ENCODE assay signal across 10 mouse cellular contexts in genomic region chr6:136551550-136552109, GRCm38 (mm10). TPM values are rescaled to one million over a fixed set of nuclear protein-coding genes. Genes with fewer than 3 reads are reported as not detected.
DNase-seq lines count a peak whose midpoint lies in the region; ATAC-seq lines count a peak whose summit lies in the region.
"Had no signal": no experiment of that assay in that cellular context is flagged by ENCODE, and none has a peak within 500 bp of the region (broad histone marks: within the 10 kb centered on the region; RNA-seq: fewer than 3 reads in every experiment).

No protein-coding gene starts in this region.

- H3K4me2 ChIP-seq in hindbrain, embryonic 12.5 days (replicated peaks) = no peak overlapping the region

- H3K4me3 ChIP-seq in hindbrain, embryonic 12.5 days = no peak overlapping the region
- no peak overlapping the region for H3K4me3 ChIP-seq in hindbrain, embryonic 10.5 days
- H3K4me3 ChIP-seq in macrophage (ENCODE audit: inconsistent target) = peak overlapping the region; percentile 42

- H3K9ac ChIP-seq in hindbrain, embryonic 12.5 days = no peak overlapping the region

- no peaks in the 10 kb centered on the region for H3K36me3 ChIP-seq in hindbrain, embryonic 12.5 days
- peaks cover 6% of the 10 kb centered on the region; the same call in 1 of the 2 replicates for H3K36me3 ChIP-seq in hindbrain, embryonic 10.5 days
- H3K36me3 ChIP-seq in macrophage (ENCODE audit: inconsistent target) = no peaks in the 10 kb centered on the region

- H3K4me1 ChIP-seq in hindbrain, embryonic 12.5 days = peaks cover 19% of the 10 kb centered on the region
- H3K4me1 ChIP-seq in hindbrain, embryonic 10.5 days (replicated peaks) = peaks cover 41% of the 10 kb centered on the region

- WGBS in hindbrain, embryonic 12.5 days = 86% methylated on average over 7 of the region's 7 CpGs
- 93% methylated on average over 7 of the region's 7 CpGs for WGBS in hindbrain, embryonic 10.5 days
- 80% methylated on average over 7 of the region's 7 CpGs for WGBS in macrophage (ENCODE audit: missing documents)

- peak; percentile 33 for DNase-seq in cerebellum, adult 9-10 months
- DNase-seq in cerebellum, adult 8-10 months = no peak
- DNase-seq in hindbrain, embryonic 10.5 days (ENCODE audit: low spot score) = no peak
- DNase-seq in A20 (ENCODE audit: low read depth, low spot score) = peak; percentile 78
- DNase-seq in gastrocnemius, postnatal 14 days = no peak
- no peak for DNase-seq in gastrocnemius, postnatal 25 days
- DNase-seq: adrenal gland, adult 2 months; kidney, postnatal 25 days had no signal

- ATAC-seq in hindbrain, embryonic 12.5 days (ENCODE audit: low FRiP score) = no peak

- no peaks in the 10 kb centered on the region for H3K27me3 ChIP-seq in hindbrain, embryonic 12.5 days
- H3K27me3 ChIP-seq in hindbrain, embryonic 10.5 days (ENCODE audit: insufficient read depth, poor library complexity, severe bottlenecking) = no peaks in the 10 kb centered on the region

- H3K27ac ChIP-seq in hindbrain, embryonic 12.5 days = 0 out of 2 replicates have a peak overlapping the region, but pooled peaks have one; percentile 52
- H3K27ac ChIP-seq in hindbrain, embryonic 10.5 days = no peak overlapping the region
- peak overlapping the region; percentile 52 for H3K27ac ChIP-seq in macrophage

- peaks cover 100% of the 10 kb centered on the region for H3K79me2 ChIP-seq in macrophage (ENCODE audit: inconsistent target)

- H3K9me3 ChIP-seq in hindbrain, embryonic 12.5 days (replicated peaks) = no peaks in the 10 kb centered on the region
- no peaks in the 10 kb centered on the region for H3K9me3 ChIP-seq in hindbrain, embryonic 10.5 days

- intact Hi-C loops in gastrocnemius, postnatal 14 days (cut with DNase I; ENCODE audit: low total_unique reads) = loop anchor here (10.0 kb wide), 1 partner anchor 127 kb away; no protein-coding TSS in a partner anchor

RNA-seq across cellular contexts. Expression of gene Atf7ip, which starts 45.7 kb away (rescaled TPM):
- polyA plus RNA-seq in hindbrain, embryonic 12.5 days (2016; fragmentation: Nextera tagmentation; extraction: Ambion mirVana) = 63.8 and 77.2 TPM in 2 replicates
- 41.8 and 47.2 TPM in 2 replicates for polyA plus RNA-seq in hindbrain, embryonic 10.5 days (2016; fragmentation: Nextera tagmentation; extraction: Ambion mirVana)
- total RNA-seq in macrophage (2018; cell fraction: chromatin; rRNA removed) = 100 to 1,000 TPM in 18 of 26 experiments, 10 to 100 TPM in 8; 42.6 to 322 (median 177) TPM
- total RNA-seq in macrophage (2018; cell fraction: cytosol; rRNA removed) = 10 to 100 TPM in 25 of 26 experiments, 1 to 10 TPM in 1; 4.6 to 80.8 (median 41.8) TPM
- total RNA-seq in macrophage (2018; cell fraction: nucleus; rRNA removed) = 100 to 1,000 TPM in 12 of 26 experiments, 10 to 100 TPM in 14; 27.4 to 183 (median 95.2) TPM
- polyA plus RNA-seq in macrophage (2018) = 12.0 to 34.6 TPM (median 17.1 TPM) in 3 replicates
- 10 to 100 TPM; 32.8 to 51.9 TPM for total RNA-seq in gastrocnemius, postnatal 14 days (2021)
- 10 to 100 TPM; 38.2 to 43.5 TPM for total RNA-seq in gastrocnemius, postnatal 25 days (2021)

Comparison
In these comparisons a context has a peak if more than half of its experiments do, and no peak if none do; other contexts are left out.
1. DNase-seq: peak in cerebellum, adult 9-10 months (single experiment) and A20 (single experiment); none in cerebellum, adult 8-10 months (single experiment), hindbrain, embryonic 10.5 days (single experiment), gastrocnemius, postnatal 14 days (single experiment) and gastrocnemius, postnatal 25 days (single experiment).